11 mouse cellular contexts compared by ENCODE assay signal in the genomic region with DNA sequence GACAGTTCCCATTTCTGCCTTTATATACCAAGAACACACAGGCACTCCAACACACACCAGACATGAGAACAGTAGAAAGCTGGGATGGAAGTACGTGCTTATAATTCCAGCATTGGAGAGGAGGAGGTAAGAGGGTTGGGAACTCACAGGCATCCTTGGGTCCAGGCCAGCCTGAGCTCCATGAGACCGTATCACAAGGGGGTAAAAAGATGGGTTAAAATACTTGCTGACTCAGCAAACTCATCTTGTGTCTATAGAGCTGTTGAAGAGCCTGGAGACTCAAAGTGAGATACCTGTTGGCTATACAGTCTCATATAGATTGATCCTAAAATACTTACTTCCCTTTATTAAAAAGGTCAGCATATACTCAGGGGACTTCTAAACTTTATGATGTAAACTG. TPM values are rescaled to one million over a fixed set of nuclear protein-coding genes. Genes with fewer than 3 reads are reported as not detected.
DNase-seq lines count a peak whose midpoint lies in the region; ATAC-seq lines count a peak whose summit lies in the region.
"Had no signal": no experiment of that assay in that cellular context is flagged by ENCODE, and none has a peak within 500 bp of the region (broad histone marks: within the 10 kb centered on the region; RNA-seq: fewer than 3 reads in every experiment).

No protein-coding gene starts in this region.

- ATAC-seq in kidney, embryonic 14.5 days (ENCODE audit: low FRiP score, low TSS enrichment) = no peak
- ATAC-seq in embryonic facial prominence, embryonic 14.5 days (ENCODE audit: low read depth) = no peak
- no peak for ATAC-seq in neural tube, embryonic 13.5 days (ENCODE audit: low read depth)
- ATAC-seq: lung, postnatal 0 days had no signal

- H3K27ac ChIP-seq in kidney, embryonic 14.5 days (ENCODE audit: low read depth, low read length) = no peak overlapping the region
- no peak overlapping the region for H3K27ac ChIP-seq in embryonic facial prominence, embryonic 14.5 days (replicated peaks; ENCODE audit: low read depth, low read length)
- H3K27ac ChIP-seq in limb, embryonic 10.5 days = no peak overlapping the region; the same call in 1 of the 2 replicates
- no peak overlapping the region for H3K27ac ChIP-seq in neural tube, embryonic 13.5 days (replicated peaks)

- H3K9ac ChIP-seq in kidney, embryonic 14.5 days (ENCODE audit: low read depth, low read length) = no peak overlapping the region
- no peak overlapping the region for H3K9ac ChIP-seq in embryonic facial prominence, embryonic 14.5 days (ENCODE audit: low read depth, low read length)
- no peak overlapping the region for H3K9ac ChIP-seq in neural tube, embryonic 13.5 days

- H3K36me3 ChIP-seq in kidney, embryonic 14.5 days (ENCODE audit: control insufficient read depth, insufficient read depth, low read length) = peaks cover 15% of the 10 kb centered on the region; the same call in 1 of the 2 replicates
- peaks cover 17% of the 10 kb centered on the region for H3K36me3 ChIP-seq in embryonic facial prominence, embryonic 14.5 days (ENCODE audit: control insufficient read depth, insufficient read depth, low read length)
- H3K36me3 ChIP-seq in limb, embryonic 10.5 days = peaks cover 22% of the 10 kb centered on the region
- H3K36me3 ChIP-seq in neural tube, embryonic 13.5 days = peaks cover 16% of the 10 kb centered on the region

- peaks cover 7% of the 10 kb centered on the region for H3K4me1 ChIP-seq in kidney, embryonic 14.5 days (ENCODE audit: control insufficient read depth, insufficient read depth, low read length)
- H3K4me1 ChIP-seq in embryonic facial prominence, embryonic 14.5 days (ENCODE audit: control insufficient read depth, insufficient read depth, low read length) = peaks cover 5% of the 10 kb centered on the region; the same call in 1 of the 2 replicates
- peaks cover 14% of the 10 kb centered on the region for H3K4me1 ChIP-seq in limb, embryonic 10.5 days
- H3K4me1 ChIP-seq in neural tube, embryonic 13.5 days (replicated peaks) = peaks cover 19% of the 10 kb centered on the region

- H3K4me3 ChIP-seq in kidney, embryonic 14.5 days (ENCODE audit: low read length) = no peak overlapping the region; the same call in 1 of the 2 replicates
- H3K4me3 ChIP-seq in embryonic facial prominence, embryonic 14.5 days (ENCODE audit: low read depth, low read length) = no peak overlapping the region
- peak overlapping the region; percentile 71; the same call in 1 of the 2 replicates for H3K4me3 ChIP-seq in limb, embryonic 10.5 days
- no peak overlapping the region for H3K4me3 ChIP-seq in neural tube, embryonic 13.5 days

- H3K9me3 ChIP-seq in kidney, embryonic 14.5 days (ENCODE audit: control insufficient read depth, low read length) = no peaks in the 10 kb centered on the region
- H3K9me3 ChIP-seq in embryonic facial prominence, embryonic 14.5 days (ENCODE audit: control insufficient read depth, low read length) = no peaks in the 10 kb centered on the region
- H3K9me3 ChIP-seq in limb, embryonic 10.5 days (replicated peaks) = no peaks in the 10 kb centered on the region
- H3K9me3 ChIP-seq in neural tube, embryonic 13.5 days = no peaks in the 10 kb centered on the region

- WGBS in kidney, embryonic 14.5 days = 89% methylated on average over 2 of the region's 2 CpGs
- WGBS in embryonic facial prominence, embryonic 14.5 days = 91% methylated on average over 2 of the region's 2 CpGs
- 88% methylated on average over 2 of the region's 2 CpGs for WGBS in limb, embryonic 10.5 days
- 91% methylated on average over 2 of the region's 2 CpGs for WGBS in neural tube, embryonic 13.5 days

- H3K27me3 ChIP-seq in kidney, embryonic 14.5 days (ENCODE audit: control insufficient read depth, insufficient read depth, low read length) = no peaks in the 10 kb centered on the region
- no peaks in the 10 kb centered on the region for H3K27me3 ChIP-seq in embryonic facial prominence, embryonic 14.5 days (replicated peaks; ENCODE audit: control insufficient read depth, insufficient read depth, low read length)
- H3K27me3 ChIP-seq in limb, embryonic 10.5 days (ENCODE audit: low read depth, poor library complexity, severe bottlenecking) = no peaks in the 10 kb centered on the region
- no peaks in the 10 kb centered on the region for H3K27me3 ChIP-seq in neural tube, embryonic 13.5 days

- H3K4me2 ChIP-seq in kidney, embryonic 14.5 days (replicated peaks; ENCODE audit: low read depth, low read length) = peak overlapping the region; percentile 59
- peak overlapping the region; percentile 62; the same call in 1 of the 2 replicates for H3K4me2 ChIP-seq in embryonic facial prominence, embryonic 14.5 days (ENCODE audit: low read depth, low read length)
- peak overlapping the region; percentile 63 for H3K4me2 ChIP-seq in neural tube, embryonic 13.5 days

- no peak for DNase-seq in kidney, postnatal 36 days
- no peak for DNase-seq in embryonic facial prominence, embryonic 14.5 days (ENCODE audit: low spot score)
- no peak for DNase-seq in limb, embryonic 10.5 days (ENCODE audit: low spot score)
- no peak for DNase-seq in layer of hippocampus, adult 8-10 months (ENCODE audit: low spot score in 2 of 2)
- no peak for DNase-seq in frontal cortex, postnatal 36 days (ENCODE audit: low spot score in 2 of 2)
- DNase-seq: gastrocnemius, adult 2 months; right cerebral cortex, postnatal 14 days had no signal

RNA-seq across cellular contexts. Expression of a gene that starts 1.3 kb away (rescaled TPM):
- 6.0 and 12.8 TPM in 2 replicates for polyA plus RNA-seq in kidney, embryonic 14.5 days (2014; fragmentation: Nextera tagmentation; extraction: Ambion mirVana)
- polyA plus RNA-seq in embryonic facial prominence, embryonic 14.5 days (2014; fragmentation: Nextera tagmentation; extraction: Ambion mirVana) = 9.3 and 9.8 TPM in 2 replicates
- polyA plus RNA-seq in limb, embryonic 10.5 days (2016; fragmentation: Nextera tagmentation; extraction: Ambion mirVana) = 9.8 and 12.1 TPM in 2 replicates
- polyA plus RNA-seq in neural tube, embryonic 13.5 days (2015; fragmentation: Nextera tagmentation; extraction: Ambion mirVana) = 6.4 and 6.8 TPM in 2 replicates
- total RNA-seq in layer of hippocampus, adult 8-10 months (2022) = 10 to 100 TPM; 15.2 to 19.3 (median 18.5) TPM

RNA-seq across cellular contexts. Expression of a gene that starts 30.6 kb away (rescaled TPM):
- polyA plus RNA-seq in kidney, embryonic 14.5 days (2014; fragmentation: Nextera tagmentation; extraction: Ambion mirVana) = 202 and 246 TPM in 2 replicates
- polyA plus RNA-seq in embryonic facial prominence, embryonic 14.5 days (2014; fragmentation: Nextera tagmentation; extraction: Ambion mirVana) = 353 and 386 TPM in 2 replicates
- polyA plus RNA-seq in limb, embryonic 10.5 days (2016; fragmentation: Nextera tagmentation; extraction: Ambion mirVana) = 73.7 and 87.1 TPM in 2 replicates
- polyA plus RNA-seq in neural tube, embryonic 13.5 days (2015; fragmentation: Nextera tagmentation; extraction: Ambion mirVana) = 141 and 142 TPM in 2 replicates
- total RNA-seq in layer of hippocampus, adult 8-10 months (2022) = 100 to 1,000 TPM; 103 to 516 (median 252) TPM

RNA-seq across cellular contexts. Expression of a gene that starts 43.6 kb away (rescaled TPM):
- not detected in 2 replicates for polyA plus RNA-seq in kidney, embryonic 14.5 days (2014; fragmentation: Nextera tagmentation; extraction: Ambion mirVana)
- polyA plus RNA-seq in embryonic facial prominence, embryonic 14.5 days (2014; fragmentation: Nextera tagmentation; extraction: Ambion mirVana) = 0.10 TPM in 1 of 2 replicates, not detected in the other
- polyA plus RNA-seq in limb, embryonic 10.5 days (2016; fragmentation: Nextera tagmentation; extraction: Ambion mirVana) = 0.08 TPM in 1 of 2 replicates, not detected in the other
- polyA plus RNA-seq in neural tube, embryonic 13.5 days (2015; fragmentation: Nextera tagmentation; extraction: Ambion mirVana) = not detected in 2 replicates
- not detected for total RNA-seq in layer of hippocampus, adult 8-10 months (2022)
- total RNA-seq: gastrocnemius, adult 2 months had no signal
- polyA plus RNA-seq: kidney, postnatal 0 days; lung, postnatal 0 days had no signal
